Mouse (Mus musculus) heart, adult 2 months (tissue): ENCODE results near the gene Pgc.

ENCODE experiments used
- CTCF ChIP-seq: fragments of 200-600 bp; IDR thresholded peaks from 2 replicates; pipeline ENCODE4 v1.8.1; 2022; ENCODE audit warnings: antibody characterized with exemption, mild to moderate bottlenecking, moderate library complexity
- EP300 ChIP-seq: fragments of 200-500 bp; IDR thresholded peaks from 2 replicates; pipeline ENCODE4 v1.6.1; 2011; ENCODE audit warnings: low read depth, low read length, control low read depth; ENCODE audit not compliant: insufficient read depth

DNA sequence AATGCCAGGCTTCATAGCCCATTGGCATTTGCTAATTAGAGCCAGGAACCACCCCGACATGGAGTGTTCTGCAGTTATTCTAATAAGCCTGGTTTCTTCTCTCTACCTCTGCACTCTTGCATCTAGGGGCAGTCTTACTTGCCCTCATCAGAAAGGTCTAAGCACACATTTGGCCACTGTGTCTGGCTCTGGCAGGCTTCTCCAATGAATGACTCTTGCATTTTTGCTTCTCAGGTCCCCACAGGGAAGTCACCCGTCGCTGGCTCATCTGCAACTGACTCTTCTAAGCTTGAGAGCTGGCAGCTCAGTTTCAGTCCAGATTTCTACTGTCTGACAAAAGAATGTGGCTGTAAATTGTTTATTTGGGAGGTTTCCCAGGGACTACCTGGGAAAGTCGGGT, 39.3 kb downstream of the Pgc start:
- no peak for TF ChIP-seq EP300
- no peak for TF ChIP-seq CTCF
